Mouse (Mus musculus) hindbrain, embryonic 14.5 days (tissue): ENCODE results near the gene Tmem41b. TPM values are rescaled to one million over a fixed set of nuclear protein-coding genes. Genes with fewer than 3 reads are reported as not detected.

ENCODE experiments used
- ATAC-seq: fragments of 200-750 bp; cut with Nextera tagmentation; 2 replicates; pipeline ENCODE4 v1.8.0; 2017; ENCODE audit warnings: moderate number of reproducible peaks, mild to moderate bottlenecking, moderate TSS enrichment, moderate library complexity; ENCODE audit not compliant: low FRiP score
- DNase-seq: peaks from one replicate; pipeline ENCODE4 v3.0.0-alpha.2; 2015; ENCODE audit warnings: low spot score
- H3K27ac ChIP-seq: fragments of 300-500 bp; sonication (generic); 2 replicates; pipeline ENCODE4 v1.5.1; 2014; ENCODE audit warnings: mild to moderate bottlenecking, moderate library complexity
- H3K27me3 ChIP-seq: fragments of 300-500 bp; sonication (generic); 2 replicates; pipeline ENCODE4 v1.6.1; 2014; ENCODE audit warnings: mild to moderate bottlenecking, low read length, mixed read lengths; ENCODE audit not compliant: control insufficient read depth, insufficient read depth
- H3K36me3 ChIP-seq: fragments of 300-500 bp; sonication (generic); replicated peaks from 2 replicates; pipeline ENCODE4 v1.6.1; 2014; ENCODE audit not compliant: control insufficient read depth, insufficient read depth
- H3K4me1 ChIP-seq: fragments of 300-500 bp; sonication (generic); replicated peaks from 2 replicates; pipeline ENCODE4 v1.6.1; 2014; ENCODE audit warnings: antibody characterized with exemption, low read length, mixed read lengths; ENCODE audit not compliant: control insufficient read depth, insufficient read depth
- H3K4me2 ChIP-seq: fragments of 300-500 bp; sonication (generic); replicated peaks from 2 replicates; pipeline ENCODE4 v1.6.1; 2014; ENCODE audit warnings: mild to moderate bottlenecking, moderate library complexity
- H3K4me3 ChIP-seq: fragments of 300-500 bp; sonication (generic); replicated peaks from 2 replicates; pipeline ENCODE4 v1.5.1; 2014; ENCODE audit warnings: mild to moderate bottlenecking, low read length
- H3K9ac ChIP-seq: fragments of 300-500 bp; sonication (generic); 2 replicates; pipeline ENCODE4 v1.6.1; 2014
- H3K9me3 ChIP-seq: fragments of 300-500 bp; sonication (generic); 2 replicates; pipeline ENCODE4 v1.6.1; 2016; ENCODE audit warnings: low read length; ENCODE audit not compliant: control insufficient read depth
- WGBS: fragments of 180-500 bp; shearing (Covaris S2); extraction: QIAGEN DNeasy Blood & Tissue Kit; methylation state at CpG from one replicate; pipeline ENCODE4 v1.1.7; 2014; 5-methylcytosine and 5-hydroxymethylcytosine counted together
- polyA plus RNA-seq: library from polyadenylated mRNA; unstranded; fragments of >200 nt; fragmentation: Nextera tagmentation; extraction: Ambion mirVana; gene quantifications from 2 replicates; pipeline ENCODE4 v1.2.1, GENCODE M21; 2014

Tmem41b gene
- polyA plus RNA-seq, 1 experiment from 2014 or later: 71.2 TPM

DNA sequence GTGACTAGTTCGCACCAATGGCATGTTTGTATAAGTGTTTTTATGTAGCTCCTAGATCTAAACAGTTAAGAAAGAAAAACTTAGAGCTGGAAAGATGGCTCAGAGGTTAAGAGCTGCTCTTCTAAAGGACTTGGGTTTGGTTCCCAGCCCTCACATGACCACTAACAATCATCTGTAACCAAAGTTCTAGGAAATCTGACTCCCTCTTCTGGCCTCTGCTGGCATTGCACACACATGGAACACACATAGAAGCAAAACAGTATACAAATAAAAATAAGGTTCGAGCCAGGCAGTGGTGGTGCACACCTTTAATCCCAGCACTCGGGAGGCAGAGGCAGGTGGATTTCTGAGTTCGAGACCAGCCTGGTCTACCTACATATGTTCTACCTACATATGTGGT lies 23.0 kb downstream of the Tmem41b start:
- no peak for DNase-seq
- no peak overlapping the region for H3K27ac ChIP-seq
- no peak overlapping the region for H3K4me2 ChIP-seq
- no peak for ATAC-seq
- H3K4me3 ChIP-seq: no peak overlapping the region
- H3K27me3 ChIP-seq: no peaks in the 10 kb centered on the region
- WGBS: 96% methylated on average over 4 of the region's 4 CpGs
- peaks cover 17% of the 10 kb centered on the region for H3K4me1 ChIP-seq
- H3K36me3 ChIP-seq: no peaks in the 10 kb centered on the region
- H3K9ac ChIP-seq: no peak overlapping the region
- H3K9me3 ChIP-seq: no peaks in the 10 kb centered on the region

DNA sequence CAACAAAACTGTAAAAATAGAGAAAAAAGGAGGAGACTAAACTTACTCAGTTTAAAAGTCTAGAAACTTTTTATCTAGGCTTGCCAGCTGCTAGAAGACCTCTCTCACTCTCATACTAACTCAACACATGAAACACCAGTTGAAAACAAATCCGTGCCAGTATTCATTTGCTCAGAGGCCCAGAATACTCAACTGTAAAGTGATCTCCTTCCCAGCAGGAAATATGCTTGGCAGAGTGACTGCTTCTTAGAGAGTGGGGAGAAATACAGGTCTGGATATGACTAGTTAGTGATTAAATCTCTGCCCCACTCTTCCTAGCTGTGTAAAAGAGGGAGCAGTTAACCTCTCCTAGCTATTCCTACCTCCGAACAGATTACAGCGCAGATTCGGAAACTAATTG lies 24.1 kb downstream of the Tmem41b start:
- Histone ChIP-seq H3K36me3 (no peaks in the 10 kb centered on the region), H3K9me3 (no peaks in the 10 kb centered on the region), H3K27me3 (no peaks in the 10 kb centered on the region), H3K4me2 (no peak overlapping the region), H3K27ac (no peak overlapping the region), H3K4me3 (no peak overlapping the region), H3K4me1 (peaks cover 24% of the 10 kb centered on the region), H3K9ac (no peak overlapping the region)
- DNase-seq: no peak
- no peak for ATAC-seq
- 80% methylated on average over 4 of the region's 4 CpGs for WGBS

DNA sequence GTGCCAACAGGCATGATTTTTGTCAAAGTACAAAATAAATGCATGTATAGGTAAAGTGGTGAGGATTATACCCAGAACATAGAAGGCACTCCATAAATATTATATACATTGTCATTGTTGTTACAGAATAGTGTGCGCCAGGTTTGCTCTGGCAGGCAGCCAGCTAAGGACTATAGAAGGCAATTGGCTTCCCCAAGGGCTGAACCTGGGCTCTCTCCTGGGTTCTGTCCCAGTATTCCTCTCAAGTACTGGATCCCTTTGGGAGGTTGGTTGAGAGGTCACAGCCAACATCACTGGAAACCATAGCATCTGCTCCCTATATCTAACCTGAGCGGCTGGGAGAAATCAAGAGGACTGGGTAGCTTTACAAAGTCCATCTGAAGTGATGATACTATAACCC lies 25.2 kb downstream of the Tmem41b start:
- peaks cover 29% of the 10 kb centered on the region for H3K4me1 ChIP-seq
- no peaks in the 10 kb centered on the region for H3K36me3 ChIP-seq
- no peak overlapping the region for H3K4me2 ChIP-seq
- H3K4me3 ChIP-seq: no peak overlapping the region
- no peak for ATAC-seq
- H3K27ac ChIP-seq: no peak overlapping the region
- WGBS: 79% methylated on average over 2 of the region's 2 CpGs
- no peak for DNase-seq
- H3K9ac ChIP-seq: no peak overlapping the region
- H3K9me3 ChIP-seq: no peaks in the 10 kb centered on the region
- H3K27me3 ChIP-seq: no peaks in the 10 kb centered on the region

DNA sequence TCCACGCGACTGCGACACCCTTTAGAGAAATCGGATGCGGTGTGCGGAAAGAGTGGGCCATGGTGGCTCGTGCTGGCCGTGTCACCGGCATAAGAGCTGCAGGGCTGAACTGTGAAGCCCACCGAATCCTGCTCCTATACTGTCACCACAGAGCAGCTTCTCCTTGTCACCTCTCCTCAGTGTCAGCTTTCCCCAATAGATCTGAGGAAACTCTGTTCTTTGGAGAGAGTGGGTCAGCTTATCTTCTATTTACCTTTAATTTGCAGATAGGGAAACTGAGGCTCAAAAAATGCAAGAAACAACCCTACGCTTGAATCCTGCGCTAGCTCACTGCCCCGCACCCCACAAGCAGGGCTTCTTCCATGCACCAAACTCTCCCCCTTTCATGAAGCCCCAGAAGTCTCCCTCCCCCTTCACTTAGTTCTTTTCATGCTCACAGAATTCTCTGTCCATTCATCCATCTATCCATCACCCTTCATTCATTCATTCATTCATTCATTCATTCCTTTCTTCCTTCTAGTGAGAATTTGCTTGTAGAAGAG lies 26.0 kb downstream of the Tmem41b start:
- Histone ChIP-seq H3K9me3 (no peaks in the 10 kb centered on the region), H3K27me3 (no peaks in the 10 kb centered on the region), H3K4me3 (peak overlapping the region; percentile 71), H3K36me3 (no peaks in the 10 kb centered on the region), H3K4me1 (peaks cover 29% of the 10 kb centered on the region), H3K27ac (peak overlapping the region; percentile 91), H3K4me2 (peak overlapping the region; percentile 91), H3K9ac (peak overlapping the region; percentile 95)
- peak; percentile 85 for ATAC-seq
- no peak for DNase-seq
- WGBS: 9% methylated on average over 13 of the region's 13 CpGs

DNA sequence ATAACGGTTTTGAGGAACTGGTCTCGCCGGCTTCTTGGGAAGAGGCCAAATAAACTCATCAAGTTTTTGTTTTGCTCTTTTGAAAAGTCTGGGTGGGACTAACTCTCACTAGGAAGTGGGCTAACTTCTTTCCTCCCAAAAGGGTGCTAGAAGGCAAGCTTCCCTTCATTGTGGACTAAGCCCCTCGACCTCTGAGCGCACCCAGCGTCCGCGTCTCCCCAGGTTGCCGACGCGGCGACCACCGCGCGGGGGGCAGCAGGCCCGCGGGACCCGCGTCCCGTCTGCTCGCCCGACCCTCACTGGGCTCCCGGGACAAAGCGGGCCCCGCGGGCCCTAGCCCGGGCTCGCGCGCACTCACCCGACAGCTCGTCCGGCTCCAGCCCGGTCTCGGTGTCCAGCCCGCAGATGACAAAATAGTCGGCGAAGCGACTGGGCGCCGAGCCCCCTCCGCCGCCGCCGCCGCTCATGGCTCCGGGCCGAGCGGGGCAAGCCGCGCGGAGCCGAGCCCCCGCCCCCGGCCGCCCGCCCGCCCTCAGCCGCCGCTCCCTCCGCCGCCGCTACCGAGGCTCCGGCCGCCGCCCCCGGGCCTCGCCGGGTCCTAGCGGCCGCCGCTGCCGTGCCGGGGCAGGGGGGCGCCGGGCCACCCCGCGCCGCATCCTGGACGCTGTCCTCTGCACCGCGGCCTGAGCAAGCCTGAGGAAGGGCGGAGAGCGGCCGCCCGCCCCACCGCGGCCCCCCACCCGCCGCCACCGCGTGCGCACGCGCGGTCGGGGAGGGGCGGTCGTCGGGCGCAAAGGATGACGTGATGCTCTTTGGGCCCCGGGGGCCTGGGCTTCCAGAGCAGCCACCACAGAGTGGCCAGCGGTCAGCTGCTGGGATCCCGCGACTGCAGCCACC lies 26.8 kb downstream of the Tmem41b start, which contains the start of gene Dennd5a:
Gene Dennd5a (minus strand): TSS at position 755 of the 897 bp plus-strand sequence.
- peak within 1 kb of the TSS; percentile 95 for H3K9ac ChIP-seq
- H3K27ac ChIP-seq: peak within 1 kb of the TSS; percentile 91
- ATAC-seq: peak; percentile 96
- WGBS: under 1% methylated on average over 85 of the region's 107 CpGs
- no peaks in the 10 kb centered on the region for H3K27me3 ChIP-seq
- DNase-seq: peak; percentile 88
- H3K9me3 ChIP-seq: no peaks in the 10 kb centered on the region
- H3K4me1 ChIP-seq: peaks cover 36% of the 10 kb centered on the region
- H3K4me2 ChIP-seq: peak within 1 kb of the TSS; percentile 91
- H3K36me3 ChIP-seq: no peaks in the 10 kb centered on the region
- H3K4me3 ChIP-seq: peak within 1 kb of the TSS; percentile 71

DNA sequence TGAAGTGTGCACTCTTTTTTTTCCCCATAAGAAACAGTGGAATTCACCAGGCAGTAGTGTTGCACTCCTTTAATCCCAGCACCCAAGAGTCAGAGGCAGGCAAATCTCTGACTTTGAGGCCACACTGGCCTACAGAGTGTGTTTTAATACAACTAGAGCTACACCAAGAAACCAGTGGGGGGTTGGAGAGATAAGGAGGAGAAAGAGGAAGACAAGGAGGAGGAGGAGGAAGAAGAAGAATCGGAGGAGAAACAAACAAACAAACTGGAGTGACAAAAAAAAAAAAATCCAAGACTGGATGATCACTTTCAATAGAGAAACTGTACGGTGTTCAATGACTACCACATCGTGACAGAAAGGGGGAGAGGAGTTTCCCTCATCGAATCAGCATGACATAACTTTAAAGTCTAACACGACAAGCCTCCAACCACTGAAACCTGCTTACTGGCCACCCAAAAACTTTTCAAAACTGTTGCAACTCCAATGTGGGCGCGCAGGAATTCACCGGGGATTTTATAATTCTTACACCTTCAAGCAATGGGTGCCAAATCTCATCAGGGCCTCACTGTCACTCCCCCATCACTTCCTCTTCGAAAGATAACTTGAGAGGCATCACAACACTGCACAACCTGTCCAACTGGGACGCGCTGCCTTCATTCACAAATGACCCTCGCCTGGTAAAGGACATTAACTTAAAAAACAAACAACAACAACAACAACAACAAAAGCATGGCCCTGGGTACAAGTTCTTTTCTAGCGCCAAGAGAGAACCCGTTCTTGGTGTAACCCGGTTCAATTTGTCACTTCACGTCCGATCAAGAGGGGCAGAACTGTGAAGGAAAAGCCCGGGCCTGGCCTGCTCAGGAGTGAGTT lies 27.6 kb downstream of the Tmem41b start:
- no peak for ATAC-seq

DNA sequence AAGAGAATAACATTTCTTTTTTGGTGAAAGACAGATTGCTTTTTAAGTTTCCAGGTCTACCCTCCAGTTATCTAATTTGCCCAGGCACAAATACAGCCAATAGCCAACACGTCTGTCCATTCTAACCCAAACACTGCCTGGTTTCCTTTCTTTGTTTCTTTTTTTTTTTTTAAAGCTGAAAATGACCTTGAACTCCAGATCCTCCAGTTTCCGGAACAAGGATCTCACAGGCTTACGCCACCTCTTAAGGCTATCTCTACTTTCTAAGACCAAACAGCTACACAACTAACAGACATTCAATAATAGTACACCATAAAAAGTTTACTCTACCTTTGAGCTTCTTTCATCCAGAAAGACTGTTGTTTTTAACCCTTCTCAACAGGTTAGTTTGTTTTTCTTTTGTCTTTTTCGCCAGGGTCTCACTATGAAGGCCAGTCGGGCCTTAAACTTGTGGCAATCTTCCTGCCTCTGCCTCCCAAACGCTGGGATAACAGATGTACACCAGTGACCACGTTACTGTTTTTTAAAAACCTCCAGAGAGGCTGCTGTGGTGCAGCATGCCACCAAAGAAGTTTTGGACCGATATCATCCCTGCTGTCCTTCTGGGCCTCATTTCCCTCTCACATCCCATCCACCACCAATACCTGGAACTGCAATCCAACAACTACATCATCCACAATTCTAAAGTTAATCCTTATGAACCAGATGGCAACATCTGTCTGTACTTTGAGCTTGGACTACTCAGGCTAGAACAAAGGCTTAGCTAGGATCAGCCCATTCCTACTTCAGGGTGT lies 28.5 kb downstream of the Tmem41b start:
- H3K4me3 ChIP-seq: peak overlapping the region; percentile 71
- 61% methylated on average over 8 of the region's 8 CpGs for WGBS
- no peaks in the 10 kb centered on the region for H3K9me3 ChIP-seq
- H3K27me3 ChIP-seq: no peaks in the 10 kb centered on the region
- H3K36me3 ChIP-seq: no peaks in the 10 kb centered on the region
- ATAC-seq (no peak), DNase-seq (no peak)
- H3K4me2 ChIP-seq: peak overlapping the region; percentile 91
- H3K27ac ChIP-seq: 0 out of 2 replicates have a peak overlapping the region, but pooled peaks have one; percentile 17
- peak overlapping the region; percentile 95 for H3K9ac ChIP-seq
- peaks cover 38% of the 10 kb centered on the region for H3K4me1 ChIP-seq

More for the DNA sequence above, 27.6 kb downstream of the Tmem41b start:
- 6% methylated on average over 18 of the region's 18 CpGs for WGBS
- Histone ChIP-seq H3K4me1 (peaks cover 38% of the 10 kb centered on the region), H3K27me3 (no peaks in the 10 kb centered on the region), H3K4me2 (peak overlapping the region; percentile 91), H3K9me3 (no peaks in the 10 kb centered on the region), H3K36me3 (no peaks in the 10 kb centered on the region), H3K9ac (peak overlapping the region; percentile 95), H3K27ac (peak overlapping the region; percentile 91), H3K4me3 (peak overlapping the region; percentile 71)
- no peak for DNase-seq

DNA sequence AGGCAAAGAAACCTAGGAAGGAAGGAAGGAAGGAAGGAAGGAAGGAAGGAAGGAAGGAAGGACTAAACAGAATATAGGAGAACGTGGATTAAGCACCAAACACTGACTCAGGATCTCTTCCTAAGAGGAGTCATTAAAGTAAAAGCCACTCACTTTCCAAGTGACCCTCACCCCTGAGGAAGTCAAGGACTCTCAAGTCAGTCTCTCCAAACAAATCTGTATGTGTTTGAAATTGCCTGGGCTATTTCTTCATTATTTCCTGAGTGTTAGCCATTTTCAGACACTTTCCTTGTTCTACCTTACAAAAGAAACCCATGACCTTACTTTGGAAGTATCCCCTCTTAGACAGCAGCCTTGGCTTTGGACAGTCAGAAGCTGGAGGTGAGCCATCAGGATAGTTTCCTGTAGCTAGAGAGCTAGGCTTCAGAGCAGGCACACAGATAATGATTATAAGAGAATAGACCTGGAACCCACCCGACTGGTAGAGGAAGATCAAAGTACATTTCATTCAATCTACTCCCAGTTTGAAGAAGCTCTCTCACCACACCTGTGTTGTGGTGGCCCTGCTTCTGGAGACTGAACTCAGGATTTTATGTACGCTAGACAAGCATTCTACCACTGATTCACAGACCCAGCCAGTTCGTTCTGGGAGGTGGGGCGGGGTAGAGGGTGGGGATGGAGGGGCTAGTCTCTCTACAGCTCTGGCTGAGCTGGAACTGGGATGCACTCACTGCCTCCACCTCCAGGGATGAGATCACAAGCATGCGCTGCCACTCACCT lies 31.9 kb downstream of the Tmem41b start:
- Histone ChIP-seq H3K4me1 (peaks cover 32% of the 10 kb centered on the region), H3K9ac (no peak overlapping the region)

More for the DNA sequence above, 31.9 kb downstream of the Tmem41b start:
- no peak overlapping the region for H3K4me2 ChIP-seq
- ATAC-seq (no peak), DNase-seq (no peak)
- H3K9me3 ChIP-seq: no peaks in the 10 kb centered on the region
- H3K4me3 ChIP-seq: no peak overlapping the region
- no peaks in the 10 kb centered on the region for H3K36me3 ChIP-seq
- WGBS: 78% methylated on average over 6 of the region's 6 CpGs
- no peaks in the 10 kb centered on the region for H3K27me3 ChIP-seq
- H3K27ac ChIP-seq: no peak overlapping the region
